Mouse (Mus musculus): ENCODE data around the gene Creb3l1. TPM values are rescaled to one million over a fixed set of nuclear protein-coding genes. Genes with fewer than 3 reads are reported as not detected.
A peak's percentile ranks its signal among the peaks of the same experiment; 100 is the strongest.

Gene Creb3l1
- total RNA-seq, 2 experiments from 2014 or later: 3.9 to 6.0 TPM

GRCm38 (mm10) chr2:92008623-92009404 lies 15.5 kb downstream of the Creb3l1 start:
- intact Hi-C loops (cut with DNase I): no loop called here
- DNase-seq (ENCODE audit: low spot score in 2 of 2): peak in 1 of 2 experiments; percentile 48

GRCm38 (mm10) chr2:92007933-92008622 lies 16.2 kb downstream of the Creb3l1 start:
- peak; percentile 98 to 99 for DNase-seq (ENCODE audit: low spot score in 2 of 2)
- intact Hi-C loops (cut with DNase I): loop anchor here (2.0 kb wide), 1 partner anchor 51 kb away; no protein-coding TSS in a partner anchor

- peak; percentile 60 to 77 for DNase-seq (ENCODE audit: low spot score in 2 of 2)
- intact Hi-C loops (cut with DNase I): loop anchor here (2.0 kb wide), 1 partner anchor 52 kb away; no protein-coding TSS in a partner anchor
Measured at GRCm38 (mm10) chr2:92006983-92007921, 17.1 kb downstream of the Creb3l1 start.

GRCm38 (mm10) chr2:92006491-92006890 lies 17.8 kb downstream of the Creb3l1 start:
- intact Hi-C loops (cut with DNase I): loop anchor here (2.0 kb wide), 1 partner anchor 52 kb away; no protein-coding TSS in a partner anchor
- DNase-seq (ENCODE audit: low spot score in 2 of 2): no peak

DNA sequence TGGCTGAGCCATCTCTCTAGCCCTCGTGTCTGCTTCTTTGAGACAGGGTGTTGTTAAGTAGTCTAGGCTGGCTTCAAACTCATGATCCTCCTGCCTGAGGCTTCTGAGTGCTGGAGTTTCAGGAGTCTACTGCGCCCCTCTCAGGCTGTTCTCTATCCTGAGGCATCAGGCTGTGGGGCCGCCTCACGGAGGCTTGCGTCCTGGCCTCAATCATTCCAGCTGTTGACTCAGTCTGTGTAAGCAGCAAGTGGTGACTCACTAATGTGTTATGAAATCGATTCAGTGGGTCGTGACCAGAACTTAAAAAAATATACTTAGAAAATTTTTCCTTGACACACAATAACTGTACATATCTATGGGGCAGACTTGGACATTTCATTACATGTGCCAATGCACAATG lies 19.7 kb downstream of the Creb3l1 start:
- intact Hi-C loops (cut with DNase I): no loop called here
- no peak for DNase-seq (ENCODE audit: low spot score in 2 of 2)

DNA sequence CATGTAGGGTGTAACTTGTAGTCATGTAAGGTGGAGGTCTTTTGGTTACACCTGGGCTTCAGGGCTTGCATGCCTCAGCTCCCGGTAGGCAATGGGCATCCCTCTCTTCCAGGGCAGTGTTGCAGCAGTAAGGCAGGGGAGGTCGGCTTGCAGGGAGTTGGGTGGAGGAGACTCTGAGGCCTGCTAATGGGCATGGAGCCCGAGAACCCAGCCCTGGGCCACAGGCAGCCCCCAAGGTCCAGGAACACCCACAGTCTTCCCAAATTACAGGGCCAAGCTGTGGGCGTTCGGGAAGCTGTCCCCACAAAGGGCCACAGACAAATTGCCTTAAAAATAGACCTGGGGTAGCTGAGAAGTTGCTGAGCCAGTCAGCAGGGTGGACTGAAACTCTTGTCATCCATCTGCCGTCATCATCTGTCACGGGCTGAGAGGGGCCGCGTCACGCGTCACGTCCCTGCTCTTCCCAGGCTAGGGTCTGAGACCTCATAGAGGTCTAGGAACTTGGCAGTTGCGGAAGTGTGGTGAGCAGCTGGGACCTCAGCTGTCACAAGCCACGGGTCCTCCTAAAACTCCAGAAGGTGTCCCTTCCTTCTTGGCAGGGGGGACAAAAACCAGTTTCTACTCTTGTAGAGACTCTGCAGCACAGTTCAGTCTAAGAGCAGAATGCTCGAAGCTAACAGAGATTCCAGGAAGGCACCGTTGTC lies 26.2 kb downstream of the Creb3l1 start:
- DNase-seq (ENCODE audit: low spot score in 2 of 2): no peak
- intact Hi-C loops (cut with DNase I): no loop called here

DNA sequence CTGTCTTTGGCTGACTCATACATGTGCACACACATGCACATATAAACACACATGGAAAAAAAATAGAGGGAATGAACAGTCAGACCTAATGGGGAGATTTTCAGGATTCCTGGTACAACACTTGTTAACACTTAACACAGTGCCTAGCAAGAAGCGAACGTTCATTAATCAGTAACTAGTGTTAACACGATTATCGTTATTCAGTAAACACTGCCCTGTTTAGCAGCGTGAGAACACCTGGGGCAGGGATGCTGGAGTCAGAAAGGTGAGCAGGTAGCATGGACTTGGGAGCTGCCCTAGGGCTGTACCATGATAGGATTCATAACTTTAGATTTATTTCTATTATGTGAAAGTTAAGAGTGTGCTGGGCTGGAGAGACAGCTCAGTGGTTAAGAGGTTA lies 28.3 kb downstream of the Creb3l1 start:
- intact Hi-C loops (cut with DNase I): no loop called here

DNA sequence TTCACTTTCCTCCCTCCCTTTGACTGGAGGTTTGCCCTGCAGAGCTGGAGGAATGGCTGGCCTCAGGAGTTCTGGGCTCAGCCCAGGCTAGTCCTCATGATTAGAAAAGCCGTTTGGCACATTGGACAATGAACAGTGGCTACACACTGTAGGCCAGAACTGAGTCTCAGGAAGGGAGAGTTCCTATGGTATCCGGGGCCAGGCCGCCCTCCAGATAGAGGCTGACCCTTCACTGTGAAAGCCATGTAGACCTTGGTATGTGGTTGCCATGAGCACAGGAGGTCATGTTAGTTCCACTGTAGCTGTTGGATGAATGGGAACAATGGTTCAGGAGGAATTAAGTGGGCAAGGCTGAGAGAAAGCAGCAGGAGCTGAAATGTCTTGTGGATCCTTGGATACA lies 30.9 kb downstream of the Creb3l1 start:
- intact Hi-C loops (cut with DNase I): no loop called here
- no peak for DNase-seq (ENCODE audit: low spot score in 2 of 2)

More for the DNA sequence above, 28.3 kb downstream of the Creb3l1 start:
- no peak for DNase-seq (ENCODE audit: low spot score in 2 of 2)

- no peak for DNase-seq (ENCODE audit: low spot score in 2 of 2)
- intact Hi-C loops (cut with DNase I): loop anchor here (10.0 kb wide), 2 partner anchors 195 to 385 kb away; partner anchors contain the start of genes Large2 and Pex16
Measured at GRCm38 (mm10) chr2:91989750-91990149, 34.6 kb downstream of the Creb3l1 start.

- intact Hi-C loops (cut with DNase I): loop anchor here (1.0 to 10.0 kb wide), 4 partner anchors 43 to 387 kb away; partner anchors contain the start of genes Gm9821, Large2 and Pex16
Measured at GRCm38 (mm10) chr2:91987542-91987941, 36.8 kb downstream of the Creb3l1 start.

GRCm38 (mm10) chr2:91986071-91986470 lies 38.2 kb downstream of the Creb3l1 start:
- intact Hi-C loops (cut with DNase I): loop anchor here (2.0 to 10.0 kb wide), 3 partner anchors 41 to 389 kb away; partner anchors contain the start of genes Gm9821, Large2 and Pex16
- DNase-seq (ENCODE audit: low spot score in 2 of 2): peak in 1 of 2 experiments; percentile 49

More at GRCm38 (mm10) chr2:91987542-91987941, 36.8 kb downstream of the Creb3l1 start:
- peak; percentile 85 to 92 for DNase-seq (ENCODE audit: low spot score in 2 of 2)

DNA sequence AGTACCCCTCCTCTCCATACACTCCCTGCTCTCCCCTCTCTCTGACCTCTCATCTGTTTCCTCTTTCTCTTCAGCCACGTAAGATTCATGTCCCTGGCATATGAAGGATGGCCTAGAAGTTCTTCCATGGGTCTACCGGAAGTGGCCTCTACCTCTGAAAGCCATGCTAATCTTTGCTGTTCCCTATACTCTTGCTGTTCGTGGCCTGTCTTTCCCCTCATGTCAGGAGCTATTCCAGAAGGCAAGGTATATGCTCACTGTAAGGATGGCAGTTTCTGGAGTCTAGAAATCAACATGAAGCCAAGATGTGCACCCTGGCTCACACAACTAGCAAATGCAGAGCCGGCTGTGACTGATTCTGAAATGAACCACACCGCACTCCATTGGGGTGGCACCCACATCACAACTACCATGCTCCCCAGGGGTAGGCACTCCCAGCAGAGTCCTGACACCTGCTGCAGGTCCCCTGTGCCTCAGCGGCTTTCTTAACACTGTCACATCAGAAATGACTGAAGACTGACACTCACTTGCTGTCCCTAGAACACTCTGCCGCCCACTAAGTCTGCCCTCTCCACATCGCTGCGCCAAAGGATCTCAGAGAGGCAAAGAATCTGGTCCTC lies 39.3 kb downstream of the Creb3l1 start:
- intact Hi-C loops (cut with DNase I): loop anchor here (10.0 kb wide), 2 partner anchors 200 to 390 kb away; partner anchors contain the start of genes Large2 and Pex16
- DNase-seq (ENCODE audit: low spot score in 2 of 2): no peak

GRCm38 (mm10) chr2:91984439-91984838 lies 39.9 kb downstream of the Creb3l1 start:
- intact Hi-C loops (cut with DNase I): loop anchor here (10.0 kb wide), 2 partner anchors 200 to 390 kb away; partner anchors contain the start of genes Large2 and Pex16
- DNase-seq (ENCODE audit: low spot score in 2 of 2): no peak

DNA sequence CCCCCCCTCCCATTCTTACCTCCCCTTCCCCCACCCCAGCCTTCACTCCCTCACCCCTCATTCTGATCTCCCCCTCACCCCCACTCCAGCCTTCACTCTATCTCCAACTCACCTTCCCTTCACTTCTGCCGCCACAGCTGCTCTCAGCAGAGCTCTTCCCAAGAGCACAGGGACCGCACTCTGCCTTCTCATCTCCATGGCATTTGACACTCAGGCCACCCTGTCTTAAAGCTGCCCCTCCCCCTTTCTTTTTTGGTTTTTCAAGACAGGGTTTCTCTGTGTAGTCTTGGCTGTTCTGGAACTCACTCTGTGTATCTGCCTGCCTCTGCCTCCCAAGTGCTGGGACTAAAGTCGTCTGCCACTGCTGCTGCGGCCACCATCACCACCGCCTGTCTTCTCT lies 43.5 kb downstream of the Creb3l1 start:
- intact Hi-C loops (cut with DNase I): loop anchor here (10.0 kb wide), 2 partner anchors 204 to 394 kb away; partner anchors contain the start of genes Large2 and Pex16
- DNase-seq (ENCODE audit: low spot score in 2 of 2): no peak

- intact Hi-C loops (cut with DNase I): loop anchor here (10.0 kb wide), 2 partner anchors 205 to 395 kb away; partner anchors contain the start of genes Large2 and Pex16
- no peak for DNase-seq (ENCODE audit: low spot score in 2 of 2)
Measured at GRCm38 (mm10) chr2:91980245-91980644, 44.1 kb downstream of the Creb3l1 start.

DNA sequence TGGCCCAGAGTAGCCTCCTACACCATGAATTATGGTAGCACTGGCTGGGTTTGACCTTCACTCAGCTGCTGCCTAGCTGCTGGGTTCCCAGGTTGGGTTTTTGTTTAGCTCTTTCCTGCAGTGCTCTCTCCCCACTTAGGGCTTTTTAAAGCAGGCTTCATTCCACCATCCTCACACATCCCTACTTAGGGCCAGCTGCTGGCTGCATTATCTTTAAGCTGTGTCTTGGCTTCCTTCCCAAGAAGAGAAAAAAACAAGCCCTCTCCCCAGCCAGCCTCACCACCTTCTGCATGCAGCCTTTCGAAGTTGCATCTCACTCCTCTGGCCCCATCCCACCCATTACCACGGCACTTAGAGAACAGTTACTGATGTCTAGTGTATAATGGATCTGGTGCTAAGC lies 45.8 kb downstream of the Creb3l1 start:
- DNase-seq (ENCODE audit: low spot score in 2 of 2): no peak
- intact Hi-C loops (cut with DNase I): no loop called here

DNA sequence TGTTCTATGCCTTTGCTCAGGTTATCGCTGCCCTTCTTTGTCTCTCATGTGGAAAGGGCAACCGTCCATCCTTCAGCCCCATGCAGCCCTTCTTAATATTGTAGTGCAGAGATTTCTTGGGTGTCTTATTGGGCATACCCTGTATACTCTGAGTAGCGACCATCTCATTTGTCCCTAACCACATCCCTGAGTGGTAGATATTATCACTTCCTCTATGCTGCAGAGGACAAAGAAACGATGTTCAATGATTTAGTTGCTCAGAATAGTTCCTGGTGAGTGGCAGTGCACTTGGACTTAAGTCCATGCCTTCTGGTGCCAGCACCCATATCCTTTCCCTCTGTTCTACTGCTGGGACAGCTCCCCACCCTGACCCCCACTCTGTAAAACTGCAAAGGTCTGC lies 46.3 kb downstream of the Creb3l1 start:
- DNase-seq (ENCODE audit: low spot score in 2 of 2): no peak
- intact Hi-C loops (cut with DNase I): no loop called here

Data from left cerebral cortex, postnatal 14 days (tissue).